Mouse (Mus musculus): ENCODE results near the gene Gal3st3. TPM values are rescaled to one million over a fixed set of nuclear protein-coding genes. Genes with fewer than 3 reads are reported as not detected.
A peak's percentile ranks its signal among the peaks of the same experiment; 100 is the strongest.
"Not testable (repeated sequence)": the region's sequence is repeated elsewhere in the genome, so short reads cannot be mapped to it uniquely, and the experiment has no call there.

Gene Gal3st3
- polyA plus RNA-seq, 1 experiment from 2014 or later = 42.3 TPM

DNA sequence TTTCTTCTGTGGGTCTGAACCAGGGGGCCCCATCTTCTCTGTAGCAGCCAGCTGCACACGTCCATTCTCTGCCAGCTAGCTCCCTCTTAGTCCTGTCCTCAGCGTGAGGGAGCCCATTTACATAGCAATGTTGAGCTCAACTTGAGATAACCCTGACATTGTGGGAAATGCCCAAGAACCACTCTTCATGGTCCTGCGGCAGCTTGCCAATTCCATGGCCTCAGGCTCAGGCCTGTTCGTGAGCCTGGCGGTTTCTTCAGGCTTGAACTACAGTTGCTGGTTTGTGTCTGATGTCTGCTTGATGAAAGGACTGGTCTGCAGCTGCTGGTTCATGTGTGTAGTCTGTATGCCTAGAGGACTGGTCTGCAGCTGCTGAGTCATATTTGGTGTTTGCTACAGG is 36.6 kb downstream of the Gal3st3 start:
- no peaks in the 10 kb centered on the region for H3K9me3 ChIP-seq (ENCODE audit: control insufficient read depth, low read length)
- WGBS = 77% methylated on average over 5 of the region's 5 CpGs
- H3K36me3 ChIP-seq (ENCODE audit: control insufficient read depth, insufficient read depth, low read length) = no peaks in the 10 kb centered on the region
- no peak overlapping the region for H3K4me2 ChIP-seq (ENCODE audit: low read length)
- no peaks in the 10 kb centered on the region for H3K27me3 ChIP-seq (replicated peaks; ENCODE audit: control insufficient read depth, insufficient read depth, low read length)
- H3K27ac ChIP-seq (ENCODE audit: low read depth, low read length) = no peak overlapping the region
- H3K4me3 ChIP-seq (ENCODE audit: low read length) = no peak overlapping the region
- no peaks in the 10 kb centered on the region for H3K4me1 ChIP-seq (ENCODE audit: control insufficient read depth, insufficient read depth, low read depth, low read length)
- no peak overlapping the region for H3K9ac ChIP-seq (ENCODE audit: low read depth, low read length)
- no peak for ATAC-seq

- H3K27me3 ChIP-seq (replicated peaks; ENCODE audit: control insufficient read depth, insufficient read depth, low read length) = no peaks in the 10 kb centered on the region
These were observed 37.3 kb downstream of the Gal3st3 start, which contains the start of gene Catsper1 for GRCm38 (mm10) chr19:5335441-5335840. Gene Catsper1 (plus strand): TSS chr19:5335741.

GRCm38 (mm10) chr19:5337975-5338374 is 39.8 kb downstream of the Gal3st3 start:
- Histone ChIP-seq H3K27me3 (replicated peaks; ENCODE audit: control insufficient read depth, insufficient read depth, low read length) (no peaks in the 10 kb centered on the region), H3K4me3 (ENCODE audit: low read length) (no peak overlapping the region), H3K9ac (ENCODE audit: low read depth, low read length) (no peak overlapping the region), H3K4me1 (ENCODE audit: control insufficient read depth, insufficient read depth, low read depth, low read length) (no peaks in the 10 kb centered on the region), H3K36me3 (ENCODE audit: control insufficient read depth, insufficient read depth, low read length) (no peaks in the 10 kb centered on the region), H3K4me2 (ENCODE audit: low read length) (no peak overlapping the region), H3K9me3 (ENCODE audit: control insufficient read depth, low read length) (no peaks in the 10 kb centered on the region), H3K27ac (ENCODE audit: low read depth, low read length) (no peak overlapping the region)
- no peak for ATAC-seq
- 19% methylated on average over 5 of the region's 5 CpGs for WGBS

More at GRCm38 (mm10) chr19:5335441-5335840, 37.3 kb downstream of the Gal3st3 start, which contains the start of gene Catsper1:
- 88% methylated on average over 6 of the region's 6 CpGs for WGBS
- H3K4me1 ChIP-seq (ENCODE audit: control insufficient read depth, insufficient read depth, low read depth, low read length) = no peaks in the 10 kb centered on the region
- no peaks in the 10 kb centered on the region for H3K9me3 ChIP-seq (ENCODE audit: control insufficient read depth, low read length)
- no peak for ATAC-seq
- H3K9ac ChIP-seq (ENCODE audit: low read depth, low read length) = no peak within 1 kb of the TSS
- H3K27ac ChIP-seq (ENCODE audit: low read depth, low read length) = no peak within 1 kb of the TSS
- H3K4me2 ChIP-seq (ENCODE audit: low read length) = no peak within 1 kb of the TSS
- H3K4me3 ChIP-seq (ENCODE audit: low read length) = no peak within 1 kb of the TSS
- no peaks in the 10 kb centered on the region for H3K36me3 ChIP-seq (ENCODE audit: control insufficient read depth, insufficient read depth, low read length)

- ATAC-seq = no peak
- H3K4me2 ChIP-seq (ENCODE audit: low read length) = no peak overlapping the region
- 87% methylated on average over 7 of the region's 7 CpGs for WGBS
- H3K4me3 ChIP-seq (ENCODE audit: low read length) = no peak overlapping the region
- H3K9ac ChIP-seq (ENCODE audit: low read depth, low read length) = no peak overlapping the region
- H3K36me3 ChIP-seq (ENCODE audit: control insufficient read depth, insufficient read depth, low read length) = no peaks in the 10 kb centered on the region
- no peaks in the 10 kb centered on the region for H3K9me3 ChIP-seq (ENCODE audit: control insufficient read depth, low read length)
- H3K27me3 ChIP-seq (replicated peaks; ENCODE audit: control insufficient read depth, insufficient read depth, low read length) = no peaks in the 10 kb centered on the region
- H3K4me1 ChIP-seq (ENCODE audit: control insufficient read depth, insufficient read depth, low read depth, low read length) = no peaks in the 10 kb centered on the region
- H3K27ac ChIP-seq (ENCODE audit: low read depth, low read length) = no peak overlapping the region
These were observed 43.2 kb downstream of the Gal3st3 start for GRCm38 (mm10) chr19:5341360-5341759.

GRCm38 (mm10) chr19:5345297-5346131 is 47.4 kb downstream of the Gal3st3 start:
- Histone ChIP-seq H3K27me3 (replicated peaks; ENCODE audit: control insufficient read depth, insufficient read depth, low read length) (no peaks in the 10 kb centered on the region), H3K4me2 (ENCODE audit: low read length) (no peak overlapping the region), H3K9ac (ENCODE audit: low read depth, low read length) (no peak overlapping the region), H3K4me3 (ENCODE audit: low read length) (no peak overlapping the region), H3K27ac (ENCODE audit: low read depth, low read length) (no peak overlapping the region), H3K9me3 (ENCODE audit: control insufficient read depth, low read length) (no peaks in the 10 kb centered on the region), H3K36me3 (ENCODE audit: control insufficient read depth, insufficient read depth, low read length) (no peaks in the 10 kb centered on the region), H3K4me1 (ENCODE audit: control insufficient read depth, insufficient read depth, low read depth, low read length) (peaks cover 8% of the 10 kb centered on the region)
- 83% methylated on average over 6 of the region's 6 CpGs for WGBS
- no peak for ATAC-seq

DNA sequence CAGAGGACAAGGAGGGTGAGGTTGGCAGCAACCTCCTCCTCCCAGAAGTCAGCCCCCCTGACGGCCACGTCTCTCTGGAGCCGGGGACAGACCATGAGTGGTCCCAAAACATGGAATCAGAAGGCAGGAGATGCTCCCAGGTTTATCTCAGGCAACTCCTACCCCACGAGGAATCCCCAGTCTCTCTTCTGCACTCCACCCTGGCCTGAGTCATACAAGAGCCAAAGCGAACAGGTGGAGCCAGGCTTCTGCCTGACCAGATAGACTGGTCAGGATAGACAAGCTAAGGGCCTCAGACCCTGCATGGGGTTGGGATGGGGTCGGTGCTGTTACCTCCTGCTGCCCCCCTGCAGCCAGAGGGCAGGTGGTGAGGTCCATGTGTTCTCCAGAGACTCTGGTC is 49.9 kb downstream of the Gal3st3 start:
- 79% methylated on average over 6 of the region's 6 CpGs for WGBS

DNA sequence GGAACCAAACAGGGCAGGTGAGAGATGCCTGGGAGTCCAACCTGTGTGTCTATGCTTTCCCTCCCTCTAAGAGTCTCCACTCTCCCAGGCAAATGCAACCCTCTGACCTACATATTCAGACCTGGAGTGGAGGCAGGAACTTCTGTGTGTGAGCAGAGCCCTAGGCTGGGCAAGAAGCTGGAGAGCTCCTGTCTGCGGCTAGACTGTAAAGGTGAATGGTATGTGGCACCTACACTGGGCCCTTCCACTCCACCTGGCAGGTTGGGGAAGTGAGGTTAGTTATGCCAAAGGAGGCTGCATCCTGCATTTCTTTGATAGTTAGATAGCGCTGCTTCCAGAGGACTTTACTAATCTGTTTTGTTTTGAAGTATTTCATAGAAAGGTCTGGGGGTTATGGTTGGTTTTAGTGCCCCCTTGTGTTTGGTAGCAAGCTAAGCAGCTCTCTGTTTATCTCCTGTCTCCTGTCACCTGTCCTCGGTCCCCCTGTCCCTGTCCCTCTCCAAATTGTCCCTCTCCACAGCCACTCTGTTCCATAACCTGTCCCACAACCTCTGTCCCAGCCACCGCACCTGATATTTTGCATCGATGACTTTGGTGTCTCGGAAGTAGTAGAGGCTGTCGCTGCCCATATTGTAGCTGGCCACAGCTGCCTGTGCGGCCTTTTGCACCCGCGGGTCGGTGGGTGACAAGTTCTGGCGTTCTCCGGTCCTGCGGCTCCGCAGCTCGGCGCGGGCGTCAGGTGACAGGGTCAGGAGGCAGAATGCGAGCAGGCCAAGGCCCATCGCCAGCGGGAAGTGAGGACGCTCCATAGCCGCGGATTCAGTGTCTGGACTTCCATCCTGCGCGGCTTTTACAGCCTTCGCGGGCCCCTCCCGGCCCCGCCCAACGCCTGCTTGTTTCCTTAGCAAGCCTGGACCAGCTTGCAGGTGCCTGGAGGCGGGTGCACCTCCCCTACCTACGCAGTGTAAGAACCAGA is 50.7 kb downstream of the Gal3st3 start:
- Histone ChIP-seq H3K4me2 (ENCODE audit: low read length) (peak overlapping the region; percentile 81), H3K4me3 (ENCODE audit: low read length) (peak overlapping the region; percentile 42), H3K27ac (ENCODE audit: low read depth, low read length) (no peak overlapping the region), H3K36me3 (ENCODE audit: control insufficient read depth, insufficient read depth, low read length) (no peaks in the 10 kb centered on the region), H3K9ac (ENCODE audit: low read depth, low read length) (peak overlapping the region; percentile 75), H3K9me3 (ENCODE audit: control insufficient read depth, low read length) (no peaks in the 10 kb centered on the region), H3K27me3 (replicated peaks; ENCODE audit: control insufficient read depth, insufficient read depth, low read length) (no peaks in the 10 kb centered on the region), H3K4me1 (ENCODE audit: control insufficient read depth, insufficient read depth, low read depth, low read length) (peaks cover 8% of the 10 kb centered on the region)
- ATAC-seq = peak; percentile 73
- 5% methylated on average over 34 of the region's 34 CpGs for WGBS

More for the DNA sequence above, 49.9 kb downstream of the Gal3st3 start:
- H3K36me3 ChIP-seq (ENCODE audit: control insufficient read depth, insufficient read depth, low read length) = no peaks in the 10 kb centered on the region
- H3K27me3 ChIP-seq (replicated peaks; ENCODE audit: control insufficient read depth, insufficient read depth, low read length) = no peaks in the 10 kb centered on the region
- no peak overlapping the region for H3K4me3 ChIP-seq (ENCODE audit: low read length)
- H3K9ac ChIP-seq (ENCODE audit: low read depth, low read length) = no peak overlapping the region
- peaks cover 8% of the 10 kb centered on the region for H3K4me1 ChIP-seq (ENCODE audit: control insufficient read depth, insufficient read depth, low read depth, low read length)
- no peaks in the 10 kb centered on the region for H3K9me3 ChIP-seq (ENCODE audit: control insufficient read depth, low read length)
- no peak overlapping the region for H3K27ac ChIP-seq (ENCODE audit: low read depth, low read length)
- no peak overlapping the region for H3K4me2 ChIP-seq (ENCODE audit: low read length)
- no peak for ATAC-seq

GRCm38 (mm10) chr19:5349502-5349873 is 51.4 kb downstream of the Gal3st3 start, which contains the start of gene Cst6:
Gene Cst6 (minus strand): TSS chr19:5349574.
- not testable (repeated sequence) for H3K27me3 ChIP-seq (replicated peaks; ENCODE audit: control insufficient read depth, insufficient read depth, low read length); H3K27ac ChIP-seq (ENCODE audit: low read depth, low read length); H3K4me1 ChIP-seq (ENCODE audit: control insufficient read depth, insufficient read depth, low read depth, low read length); H3K36me3 ChIP-seq (ENCODE audit: control insufficient read depth, insufficient read depth, low read length); H3K9me3 ChIP-seq (ENCODE audit: control insufficient read depth, low read length); ATAC-seq
- peak within 1 kb of the TSS; percentile 42 for H3K4me3 ChIP-seq (ENCODE audit: low read length)
- peak within 1 kb of the TSS; percentile 75 for H3K9ac ChIP-seq (ENCODE audit: low read depth, low read length)
- H3K4me2 ChIP-seq (ENCODE audit: low read length) = peak within 1 kb of the TSS; percentile 81
- 62% methylated on average over 6 of the region's 6 CpGs for WGBS

DNA sequence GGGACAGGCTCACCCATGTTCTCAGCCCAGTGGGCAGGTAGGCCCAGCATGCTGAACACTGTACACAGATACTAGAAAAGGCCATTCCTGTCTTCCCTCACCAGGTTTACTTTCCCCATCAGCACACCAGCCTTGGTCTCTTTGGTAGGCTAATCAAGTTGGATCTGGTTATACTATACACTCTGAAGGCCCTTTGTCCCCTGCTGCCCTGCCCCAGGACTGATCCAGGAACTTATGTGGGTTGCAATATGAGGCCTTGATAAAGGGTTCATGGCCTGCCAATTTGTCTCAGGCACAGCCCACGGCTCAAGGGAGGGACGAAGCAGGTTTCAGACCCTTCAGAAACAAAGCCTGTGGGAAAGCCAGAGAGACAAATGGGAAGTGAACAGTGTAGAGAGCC is 55.5 kb downstream of the Gal3st3 start:
- Histone ChIP-seq H3K4me1 (ENCODE audit: control insufficient read depth, insufficient read depth, low read depth, low read length) (peaks cover 6% of the 10 kb centered on the region), H3K4me2 (ENCODE audit: low read length) (no peak overlapping the region), H3K4me3 (ENCODE audit: low read length) (no peak overlapping the region), H3K9ac (ENCODE audit: low read depth, low read length) (no peak overlapping the region), H3K9me3 (ENCODE audit: control insufficient read depth, low read length) (no peaks in the 10 kb centered on the region), H3K36me3 (ENCODE audit: control insufficient read depth, insufficient read depth, low read length) (no peaks in the 10 kb centered on the region), H3K27ac (ENCODE audit: low read depth, low read length) (no peak overlapping the region), H3K27me3 (replicated peaks; ENCODE audit: control insufficient read depth, insufficient read depth, low read length) (no peaks in the 10 kb centered on the region)
- 88% methylated on average over 2 of the region's 2 CpGs for WGBS
- ATAC-seq = no peak
